Mouse (Mus musculus) hindbrain, embryonic 16.5 days (tissue): Measurements from ENCODE around the gene Trim17. TPM values are rescaled to one million over a fixed set of nuclear protein-coding genes. Genes with fewer than 3 reads are reported as not detected.

ENCODE experiments used
- ATAC-seq: fragments of 200-750 bp; cut with Nextera tagmentation; 2 replicates; pipeline ENCODE4 v1.8.0; 2017; ENCODE audit warnings: moderate TSS enrichment, moderate library complexity
- H3K27ac ChIP-seq: fragments of 300-500 bp; sonication (generic); 2 replicates; pipeline ENCODE4 v1.5.1; 2014; ENCODE audit warnings: low read depth, mild to moderate bottlenecking, control low read depth, low read length, moderate library complexity
- H3K27me3 ChIP-seq: fragments of 300-500 bp; sonication (generic); replicated peaks from 2 replicates; pipeline ENCODE4 v1.6.1; 2014; ENCODE audit warnings: low read length; ENCODE audit not compliant: control insufficient read depth, insufficient read depth
- H3K36me3 ChIP-seq: fragments of 300-500 bp; sonication (generic); 2 replicates; pipeline ENCODE4 v1.6.1; 2014; ENCODE audit warnings: mild to moderate bottlenecking, low read length, moderate library complexity, mixed read lengths; ENCODE audit not compliant: control insufficient read depth, insufficient read depth
- H3K4me1 ChIP-seq: fragments of 300-500 bp; sonication (generic); 2 replicates; pipeline ENCODE4 v1.6.1; 2014; ENCODE audit warnings: low read depth, low read length; ENCODE audit not compliant: control insufficient read depth, insufficient read depth
- H3K4me2 ChIP-seq: fragments of 300-500 bp; sonication (generic); 2 replicates; pipeline ENCODE4 v1.6.1; 2014; ENCODE audit warnings: mild to moderate bottlenecking, low read length, control low read depth, moderate library complexity
- H3K4me3 ChIP-seq: fragments of 300-500 bp; sonication (generic); 2 replicates; pipeline ENCODE4 v1.5.1; 2014; ENCODE audit warnings: mild to moderate bottlenecking, low read length, control low read depth, moderate library complexity
- H3K9ac ChIP-seq: fragments of 300-500 bp; sonication (generic); 2 replicates; pipeline ENCODE4 v1.6.1; 2014; ENCODE audit warnings: low read depth, mild to moderate bottlenecking, control low read depth, low read length, moderate library complexity
- H3K9me3 ChIP-seq: fragments of 300-500 bp; sonication (generic); 2 replicates; pipeline ENCODE4 v1.6.1; 2014; ENCODE audit warnings: mild to moderate bottlenecking, low read length, moderate library complexity; ENCODE audit not compliant: control insufficient read depth
- WGBS: fragments of 180-500 bp; shearing (Covaris S2); extraction: QIAGEN DNeasy Blood & Tissue Kit; methylation state at CpG from one replicate; pipeline ENCODE4 v1.1.7; 2014; 5-methylcytosine and 5-hydroxymethylcytosine counted together
- polyA plus RNA-seq: library from polyadenylated mRNA; unstranded; fragments of >200 nt; fragmentation: Nextera tagmentation; extraction: Ambion mirVana; gene quantifications from 2 replicates; pipeline ENCODE4 v1.2.1, GENCODE M21; 2015

The Trim17 gene
- polyA plus RNA-seq, 1 experiment from 2014 or later, result 1.1 TPM

DNA sequence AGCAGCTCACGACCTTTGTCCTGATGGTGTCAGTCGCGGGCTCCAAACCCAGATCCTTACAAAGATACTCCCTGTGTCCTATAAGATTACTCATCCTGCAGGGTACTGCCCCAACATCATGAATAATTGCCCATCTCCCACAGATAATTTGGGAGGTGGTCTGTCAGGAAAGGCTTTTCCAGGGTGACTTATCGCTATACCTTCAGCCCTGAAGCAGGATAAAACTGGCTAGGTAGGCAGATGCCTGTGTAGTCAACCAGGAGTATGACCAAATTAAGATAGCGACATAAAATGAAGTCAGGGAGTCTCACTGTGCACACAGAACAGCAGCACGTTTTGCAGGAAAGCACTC, 15.4 kb upstream of the Trim17 start:
- Histone ChIP-seq H3K9me3 (no peaks in the 10 kb centered on the region), H3K27ac (peak overlapping the region; percentile 96), H3K4me2 (peak overlapping the region; percentile 72), H3K27me3 (no peaks in the 10 kb centered on the region), H3K4me3 (peak overlapping the region; percentile 93), H3K36me3 (peaks cover 3% of the 10 kb centered on the region), H3K9ac (peak overlapping the region; percentile 99), H3K4me1 (peaks cover 17% of the 10 kb centered on the region)
- 12% methylated on average over 6 of the region's 6 CpGs for WGBS
- no peak for ATAC-seq

DNA sequence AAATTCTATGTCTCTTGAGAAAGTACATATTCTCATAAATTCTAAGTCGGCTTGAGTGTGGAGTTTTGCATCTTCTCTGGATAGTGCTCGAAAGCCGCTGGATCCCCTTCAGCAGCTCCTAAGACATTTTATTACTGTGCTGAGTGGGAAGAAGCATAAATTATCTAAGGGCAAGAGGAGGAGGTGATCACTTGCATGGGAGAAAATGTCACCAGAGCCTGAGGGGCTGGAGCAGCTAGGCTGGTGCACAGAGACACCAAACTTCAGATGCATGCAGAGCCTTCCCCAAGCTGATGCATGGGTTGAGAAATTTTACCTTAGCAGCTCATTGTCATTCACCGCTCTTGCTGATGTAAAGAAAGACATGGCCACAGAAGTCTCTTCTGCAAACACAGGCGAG, 10.3 kb upstream of the Trim17 start:
- Histone ChIP-seq H3K27me3 (no peaks in the 10 kb centered on the region), H3K9me3 (no peaks in the 10 kb centered on the region), H3K27ac (no peak overlapping the region), H3K4me2 (no peak overlapping the region), H3K36me3 (no peaks in the 10 kb centered on the region), H3K4me1 (peaks cover 6% of the 10 kb centered on the region), H3K4me3 (no peak overlapping the region), H3K9ac (no peak overlapping the region)
- 71% methylated on average over 5 of the region's 5 CpGs for WGBS
- ATAC-seq, result no peak

DNA sequence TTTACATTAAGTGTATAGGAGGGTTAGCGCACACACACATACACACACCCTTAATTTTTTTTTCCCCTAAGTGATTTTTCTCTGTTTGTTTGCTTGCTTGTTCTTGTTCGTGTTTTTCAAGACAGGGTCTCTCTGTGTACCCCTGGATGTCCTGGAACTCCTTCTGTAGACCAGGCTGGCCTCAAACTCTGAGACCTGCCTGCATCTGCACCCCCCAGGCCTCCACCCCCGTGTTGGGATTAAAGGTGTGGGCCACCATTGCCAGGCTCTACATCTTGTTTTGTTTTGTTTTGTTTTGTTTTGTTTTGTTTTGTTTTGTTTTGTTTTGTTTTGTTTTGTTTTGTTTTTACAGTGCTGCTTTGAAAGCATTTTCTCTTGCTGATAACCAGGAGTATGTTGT, 7.2 kb upstream of the Trim17 start:
- Histone ChIP-seq H3K4me3 (peak overlapping the region; percentile 57), H3K27ac (peak overlapping the region; percentile 96), H3K36me3 (no peaks in the 10 kb centered on the region), H3K9me3 (no peaks in the 10 kb centered on the region), H3K4me1 (peaks cover 16% of the 10 kb centered on the region), H3K9ac (peak overlapping the region; percentile 71; the same call in 1 of the 2 replicates), H3K4me2 (peak overlapping the region; percentile 68), H3K27me3 (no peaks in the 10 kb centered on the region)
- no peak for ATAC-seq
- 78% methylated on average over 3 of the region's 3 CpGs for WGBS

DNA sequence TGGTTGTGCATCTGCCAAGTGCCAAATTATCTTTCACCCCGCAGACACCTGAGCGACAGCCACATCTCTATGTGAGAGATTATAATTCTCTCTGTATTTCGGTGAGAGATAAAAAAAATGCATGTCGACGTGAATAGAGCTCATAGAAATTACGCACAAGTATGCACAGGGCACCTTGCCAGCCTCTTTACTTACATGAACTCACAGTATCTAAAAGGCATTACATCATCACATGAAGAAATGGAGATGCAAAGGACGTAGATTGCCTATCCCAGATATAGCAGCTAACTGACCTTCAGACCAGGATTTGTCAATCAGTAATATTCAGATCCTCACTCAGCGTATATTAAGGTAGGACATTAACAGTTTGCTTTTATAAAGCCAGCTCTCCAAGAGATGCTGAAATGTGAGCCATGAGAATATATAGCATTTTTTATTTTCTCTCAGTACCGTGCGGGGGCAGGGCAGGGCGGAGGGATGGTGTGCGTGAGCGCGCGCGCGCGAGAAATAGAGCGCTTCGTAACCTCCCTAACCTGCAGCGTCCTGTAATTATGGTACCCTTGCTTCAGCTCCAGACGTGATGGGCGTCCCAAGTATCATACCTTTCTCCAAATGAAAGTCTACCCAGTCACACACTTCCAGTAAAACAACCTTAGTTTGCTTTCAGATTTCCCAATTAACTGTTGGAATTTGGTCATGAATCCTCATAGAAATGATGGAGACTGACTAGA, 6.5 kb upstream of the Trim17 start:
- peak overlapping the region; percentile 57 for H3K4me3 ChIP-seq
- H3K36me3 ChIP-seq, result no peaks in the 10 kb centered on the region
- ATAC-seq, result peak; percentile 72
- peak overlapping the region; percentile 96 for H3K27ac ChIP-seq
- peak overlapping the region; percentile 68 for H3K4me2 ChIP-seq
- H3K9ac ChIP-seq, result peak overlapping the region; percentile 71
- 8% methylated on average over 23 of the region's 23 CpGs for WGBS
- H3K27me3 ChIP-seq, result no peaks in the 10 kb centered on the region
- H3K4me1 ChIP-seq, result peaks cover 19% of the 10 kb centered on the region
- H3K9me3 ChIP-seq, result no peaks in the 10 kb centered on the region

DNA sequence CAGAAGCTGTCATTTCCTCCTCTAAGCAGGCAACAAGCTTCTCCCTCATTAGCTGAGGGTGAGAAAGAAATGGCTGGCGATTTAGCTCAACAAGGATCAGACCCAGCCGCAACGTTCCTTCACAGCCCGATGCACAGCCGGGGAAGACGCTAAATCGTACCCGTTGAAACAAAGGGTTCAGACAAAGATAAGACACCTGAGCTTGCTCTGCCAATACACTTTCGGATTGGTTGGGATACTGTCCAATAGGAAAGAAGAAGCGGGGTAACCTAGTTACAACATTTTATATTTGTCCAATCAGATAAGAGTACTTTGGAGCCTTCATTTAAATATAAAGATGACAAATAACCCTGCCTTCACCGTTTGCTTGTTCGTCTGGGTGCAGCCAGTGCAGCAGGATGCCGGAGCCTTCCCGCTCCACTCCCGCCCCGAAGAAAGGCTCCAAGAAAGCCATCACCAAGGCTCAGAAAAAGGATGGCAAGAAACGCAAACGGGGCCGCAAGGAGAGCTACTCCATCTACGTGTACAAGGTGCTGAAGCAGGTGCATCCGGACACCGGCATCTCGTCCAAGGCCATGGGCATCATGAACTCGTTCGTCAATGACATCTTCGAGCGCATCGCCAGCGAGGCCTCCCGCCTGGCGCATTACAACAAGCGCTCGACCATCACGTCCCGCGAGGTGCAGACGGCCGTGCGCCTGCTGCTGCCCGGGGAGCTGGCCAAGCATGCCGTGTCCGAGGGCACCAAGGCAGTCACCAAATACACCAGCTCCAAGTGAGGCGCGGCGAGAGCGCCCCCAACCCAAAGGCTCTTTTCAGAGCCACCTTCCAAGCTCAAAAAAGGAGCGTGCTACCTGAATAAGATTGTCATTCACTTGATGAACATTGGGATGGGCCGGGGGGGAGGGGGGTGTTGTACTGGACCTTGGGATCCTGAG, 5.7 kb upstream of the Trim17 start, which contains the start of gene Hist3h2ba:
TSS of gene Hist3h2ba (plus strand) at position 379 of the 938 bp plus-strand sequence.
- peak; percentile 93 for ATAC-seq
- peaks cover 20% of the 10 kb centered on the region for H3K4me1 ChIP-seq
- WGBS, result 0% methylated on average over 45 of the region's 48 CpGs
- no peaks in the 10 kb centered on the region for H3K9me3 ChIP-seq
- peak within 1 kb of the TSS; percentile 57 for H3K4me3 ChIP-seq
- no peaks in the 10 kb centered on the region for H3K27me3 ChIP-seq
- no peaks in the 10 kb centered on the region for H3K36me3 ChIP-seq
- H3K4me2 ChIP-seq, result peak within 1 kb of the TSS; percentile 68
- H3K27ac ChIP-seq, result peak within 1 kb of the TSS; percentile 96
- peak within 1 kb of the TSS; percentile 80 for H3K9ac ChIP-seq

DNA sequence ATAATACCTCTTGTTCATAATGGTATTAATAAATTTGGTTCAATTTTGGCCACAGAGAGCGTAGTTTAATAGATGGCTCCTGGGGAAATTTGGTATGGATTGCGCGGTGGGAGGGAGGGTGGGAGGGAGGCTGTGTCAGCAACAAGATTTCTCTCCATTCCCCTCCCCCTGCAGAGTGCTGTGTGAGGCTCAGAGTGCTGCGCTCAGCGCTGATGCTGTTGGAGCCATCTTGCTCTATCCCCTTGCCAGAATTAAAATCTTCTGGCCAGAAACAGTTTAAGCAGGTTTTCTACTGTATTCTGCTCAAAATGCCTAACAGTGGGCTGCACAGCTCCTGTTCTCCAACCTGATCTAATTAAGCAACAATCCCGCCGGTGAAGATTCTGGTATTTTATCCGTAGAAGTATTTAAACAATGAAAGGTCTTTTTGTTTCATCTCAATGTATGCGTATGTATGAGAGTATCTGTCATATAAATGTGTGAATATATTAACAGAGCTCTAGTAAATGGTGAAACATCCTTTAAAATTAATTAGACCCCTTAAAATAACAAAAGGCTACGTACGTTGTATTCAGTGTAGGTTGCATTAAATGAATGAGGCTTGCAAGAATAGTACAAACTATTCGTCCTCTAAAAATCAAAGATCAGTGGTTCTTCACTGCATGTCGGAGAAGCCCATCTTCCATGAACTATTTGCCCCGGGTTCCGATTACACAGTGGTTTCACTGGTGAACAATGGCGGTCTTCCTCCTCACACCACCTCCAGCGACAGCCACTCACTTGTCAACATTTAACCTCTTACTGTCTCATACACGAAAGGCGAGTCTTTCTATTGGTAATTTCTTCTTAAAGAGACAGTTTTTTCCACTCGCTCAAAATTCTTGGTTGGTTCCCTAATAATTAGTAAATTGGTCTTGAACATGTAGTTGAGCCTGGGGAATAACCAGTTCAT, 4.7 kb upstream of the Trim17 start:
- H3K27ac ChIP-seq, result peak overlapping the region; percentile 96
- peak; percentile 43 for ATAC-seq
- H3K4me3 ChIP-seq, result peak overlapping the region; percentile 57
- H3K27me3 ChIP-seq, result no peaks in the 10 kb centered on the region
- peaks cover 20% of the 10 kb centered on the region for H3K4me1 ChIP-seq
- peak overlapping the region; percentile 68 for H3K4me2 ChIP-seq
- no peaks in the 10 kb centered on the region for H3K9me3 ChIP-seq
- 3% methylated on average over 20 of the region's 20 CpGs for WGBS
- no peaks in the 10 kb centered on the region for H3K36me3 ChIP-seq
- peak overlapping the region; percentile 80 for H3K9ac ChIP-seq

DNA sequence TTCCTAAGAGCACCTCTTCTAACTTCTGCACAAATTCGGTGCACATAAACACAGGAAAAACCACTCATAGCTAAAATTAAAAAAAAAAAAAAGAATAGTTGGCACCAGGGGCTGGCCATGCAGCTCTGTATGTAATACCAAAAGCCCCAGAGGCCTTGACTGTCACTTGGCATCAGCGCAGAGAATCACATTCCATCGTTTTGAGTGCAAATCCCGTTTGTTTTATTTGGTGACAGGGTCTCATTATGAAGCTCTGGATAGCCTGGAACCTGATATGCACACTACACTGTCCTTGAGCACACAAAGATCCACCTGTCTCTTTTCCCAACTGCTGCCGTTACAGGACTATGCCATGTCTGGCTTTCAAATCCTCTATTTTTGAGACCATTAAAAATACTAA, 3.3 kb upstream of the Trim17 start:
- no peak for ATAC-seq
- H3K9ac ChIP-seq, result no peak overlapping the region
- H3K4me3 ChIP-seq, result no peak overlapping the region; the same call in 1 of the 2 replicates
- WGBS, result 44% methylated on average over 5 of the region's 5 CpGs
- H3K4me2 ChIP-seq, result peak overlapping the region; percentile 68
- peaks cover 21% of the 10 kb centered on the region for H3K4me1 ChIP-seq
- H3K27ac ChIP-seq, result peak overlapping the region; percentile 96
- no peaks in the 10 kb centered on the region for H3K36me3 ChIP-seq
- H3K27me3 ChIP-seq, result no peaks in the 10 kb centered on the region
- H3K9me3 ChIP-seq, result no peaks in the 10 kb centered on the region

DNA sequence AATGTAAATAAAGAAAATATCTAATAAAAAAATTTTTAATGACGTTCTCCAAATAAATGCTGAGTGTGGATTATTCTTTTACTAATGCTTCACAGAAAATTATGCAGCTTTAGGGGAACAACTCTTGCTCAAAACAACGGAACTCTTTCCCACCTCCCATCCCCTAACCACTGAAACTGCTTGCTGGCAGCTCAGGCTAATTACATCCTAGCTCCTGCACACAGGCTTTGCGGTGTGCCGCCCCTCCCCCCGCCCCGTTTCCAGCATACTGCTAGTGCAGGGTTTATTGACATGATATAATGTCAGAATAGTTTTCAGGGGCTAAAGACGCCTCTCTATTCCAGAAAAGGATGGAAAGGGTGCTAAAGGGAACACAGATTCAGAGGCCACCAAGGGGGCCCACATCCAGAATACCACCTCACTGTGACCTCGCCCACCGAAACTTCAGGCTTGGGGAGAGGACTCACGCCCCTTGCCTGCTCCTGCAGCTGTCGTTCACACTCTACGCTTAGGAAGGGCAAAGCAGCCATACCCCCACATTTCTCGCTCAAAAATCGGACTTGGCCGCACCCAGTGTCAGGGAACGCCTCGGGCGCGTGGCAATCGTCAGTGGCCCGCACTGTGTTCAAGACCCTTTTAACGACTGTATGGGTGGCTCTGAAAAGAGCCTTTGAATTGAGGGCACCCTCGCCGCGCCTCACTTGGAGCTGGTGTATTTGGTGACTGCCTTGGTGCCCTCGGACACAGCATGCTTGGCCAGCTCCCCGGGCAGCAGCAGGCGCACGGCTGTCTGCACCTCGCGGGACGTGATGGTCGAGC, 925 bp upstream of the Trim17 start:
- ATAC-seq, result peak; percentile 26
- Histone ChIP-seq H3K4me3 (peak overlapping the region; percentile 57), H3K36me3 (no peaks in the 10 kb centered on the region; the same call in 1 of the 2 replicates), H3K9ac (peak overlapping the region; percentile 86), H3K27ac (peak overlapping the region; percentile 99), H3K9me3 (no peaks in the 10 kb centered on the region), H3K4me2 (peak overlapping the region; percentile 95), H3K27me3 (no peaks in the 10 kb centered on the region), H3K4me1 (peaks cover 39% of the 10 kb centered on the region)
- under 1% methylated on average over 32 of the region's 33 CpGs for WGBS
